In the genomic region with DNA sequence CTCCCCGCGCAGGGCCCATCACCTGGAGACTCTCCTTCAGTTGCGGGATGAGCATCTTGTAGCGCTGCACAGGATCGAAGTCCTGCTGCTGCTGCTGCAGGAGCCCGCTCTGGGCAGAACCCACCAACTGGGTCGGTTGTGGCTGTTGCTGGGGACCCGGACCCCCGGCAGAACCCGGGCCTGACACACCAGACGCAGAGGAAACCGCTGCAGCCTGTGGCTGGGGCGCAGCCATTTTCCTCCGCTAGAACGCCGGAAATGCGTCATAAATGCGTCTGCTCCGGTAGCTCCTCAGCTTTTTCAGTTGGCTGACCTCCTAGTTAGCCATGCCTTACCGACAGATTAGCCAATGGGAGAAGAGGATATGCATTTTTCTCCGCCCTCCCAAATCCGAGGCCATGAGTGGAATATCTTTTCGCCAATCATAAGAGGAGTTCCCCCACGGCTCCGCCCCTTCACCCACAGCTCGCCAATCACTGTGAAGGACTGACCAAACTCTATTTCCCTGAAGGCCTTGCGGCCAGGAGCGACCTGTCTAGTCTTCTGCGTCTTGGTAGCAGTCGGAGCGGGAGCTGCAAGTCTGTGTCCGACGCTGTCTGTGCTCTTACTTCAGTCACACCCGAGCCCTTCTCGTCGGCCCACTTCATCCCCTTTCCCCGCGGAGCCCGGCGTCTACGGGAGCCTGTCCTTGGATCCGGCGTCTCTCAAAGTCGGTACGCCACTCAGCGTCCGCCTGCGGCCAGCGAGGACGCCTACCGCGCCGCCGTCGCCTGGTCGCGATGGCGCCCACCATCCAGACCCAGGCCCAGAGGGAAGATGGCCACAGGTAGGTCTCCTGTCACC, we compare ENCODE assay signal across 8 mouse cellular contexts. TPM values are rescaled to one million over a fixed set of nuclear protein-coding genes. Genes with fewer than 3 reads are reported as not detected.
DNase-seq lines count a peak whose midpoint lies in the region; ATAC-seq and TF ChIP-seq lines count a peak whose summit lies in the region.

A gene (minus strand): TSS at position 280 of the 843 bp plus-strand sequence.
A gene (plus strand): TSS at position 523 of the 843 bp plus-strand sequence.

- H3K9ac ChIP-seq in heart, embryonic 12.5 days: peak within 1 kb of the TSS; percentile 93
- H3K9ac ChIP-seq in kidney, postnatal 0 days (ENCODE audit: low read depth, low read length): peak within 1 kb of the TSS; percentile 90
- peak within 1 kb of the TSS; percentile 87 for H3K9ac ChIP-seq in liver, embryonic 11.5 days (ENCODE audit: low read depth, low read length)
- H3K9ac ChIP-seq in stomach, embryonic 14.5 days (replicated peaks; ENCODE audit: low read depth, low read length): peak within 1 kb of the TSS; percentile 85

- peaks cover 61% of the 10 kb centered on the region for H3K36me3 ChIP-seq in heart, embryonic 12.5 days
- peaks cover 32% of the 10 kb centered on the region; the same call in 1 of the 2 replicates for H3K36me3 ChIP-seq in kidney, postnatal 0 days (ENCODE audit: insufficient read depth, low read length)
- H3K36me3 ChIP-seq in liver, embryonic 11.5 days (ENCODE audit: control insufficient read depth, insufficient read depth, low read length): peaks cover 38% of the 10 kb centered on the region
- peaks cover 46% of the 10 kb centered on the region for H3K36me3 ChIP-seq in stomach, embryonic 14.5 days (ENCODE audit: control insufficient read depth, insufficient read depth, low read length)

- under 1% methylated on average over 58 of the region's 58 CpGs for WGBS in heart, embryonic 12.5 days
- under 1% methylated on average over 58 of the region's 58 CpGs for WGBS in kidney, postnatal 0 days
- WGBS in liver, embryonic 11.5 days: under 1% methylated on average over 58 of the region's 58 CpGs
- under 1% methylated on average over 58 of the region's 58 CpGs for WGBS in stomach, embryonic 14.5 days

- H3K27me3 ChIP-seq in heart, embryonic 12.5 days (replicated peaks): no peaks in the 10 kb centered on the region
- no peaks in the 10 kb centered on the region for H3K27me3 ChIP-seq in kidney, postnatal 0 days (ENCODE audit: insufficient read depth, low read length)
- H3K27me3 ChIP-seq in liver, embryonic 11.5 days (replicated peaks; ENCODE audit: control insufficient read depth, insufficient read depth, low read length): no peaks in the 10 kb centered on the region
- H3K27me3 ChIP-seq in stomach, embryonic 14.5 days (ENCODE audit: control insufficient read depth, insufficient read depth, low read length): no peaks in the 10 kb centered on the region

- peak within 1 kb of the TSS; percentile 92 for H3K4me3 ChIP-seq in heart, embryonic 12.5 days
- H3K4me3 ChIP-seq in kidney, postnatal 0 days (replicated peaks; ENCODE audit: low read depth, low read length): peak within 1 kb of the TSS; percentile 82
- H3K4me3 ChIP-seq in liver, embryonic 11.5 days (ENCODE audit: low read depth, low read length): peak within 1 kb of the TSS; percentile 96
- peak within 1 kb of the TSS; percentile 92 for H3K4me3 ChIP-seq in stomach, embryonic 14.5 days (ENCODE audit: low read depth, low read length)

- H3K4me2 ChIP-seq in heart, embryonic 12.5 days: peak within 1 kb of the TSS; percentile 98
- H3K4me2 ChIP-seq in kidney, postnatal 0 days (ENCODE audit: low read length): peak within 1 kb of the TSS; percentile 95
- H3K4me2 ChIP-seq in liver, embryonic 11.5 days: peak within 1 kb of the TSS; percentile 94
- H3K4me2 ChIP-seq in stomach, embryonic 14.5 days (replicated peaks; ENCODE audit: low read depth, low read length): peak within 1 kb of the TSS; percentile 92

- no peaks in the 10 kb centered on the region for H3K9me3 ChIP-seq in heart, embryonic 12.5 days (replicated peaks)
- H3K9me3 ChIP-seq in kidney, postnatal 0 days (replicated peaks; ENCODE audit: low read length): no peaks in the 10 kb centered on the region
- no peaks in the 10 kb centered on the region for H3K9me3 ChIP-seq in liver, embryonic 11.5 days (ENCODE audit: control insufficient read depth, low read length)
- no peaks in the 10 kb centered on the region for H3K9me3 ChIP-seq in stomach, embryonic 14.5 days (ENCODE audit: control insufficient read depth, low read depth, low read length)

- H3K27ac ChIP-seq in heart, embryonic 12.5 days (ENCODE audit: poor library complexity, severe bottlenecking): peak within 1 kb of the TSS; percentile 68
- peak within 1 kb of the TSS; percentile 76 for H3K27ac ChIP-seq in kidney, postnatal 0 days
- peak within 1 kb of the TSS; percentile 57 for H3K27ac ChIP-seq in liver, embryonic 11.5 days (ENCODE audit: low read depth, low read length)
- H3K27ac ChIP-seq in stomach, embryonic 14.5 days (ENCODE audit: low read length): peak within 1 kb of the TSS; percentile 76; the same call in 1 of the 2 replicates

- no peak for TF ChIP-seq CTCF in kidney, postnatal 0 days (IDR thresholded peaks at IDR 0.05; ENCODE audit: low read depth)

- DNase-seq in CD4-positive helper T cell, adult 2 months (ENCODE audit: low read depth, low spot score): peak; percentile 99
- peak; percentile 99 for DNase-seq in brain, embryonic 18.5 days (ENCODE audit: low read depth, low spot score)
- DNase-seq in kidney, postnatal 0 days (ENCODE audit: low spot score): peak; percentile 100
- DNase-seq in liver, embryonic 11.5 days (ENCODE audit: low spot score): peak; percentile 90
- DNase-seq in naive thymus-derived CD4-positive, alpha-beta T cell, adult 2 months (ENCODE audit: low read depth): peak; percentile 97

- peak; percentile 99 for ATAC-seq in erythroid progenitor cell, adult 5-6 weeks (replicated peaks; ENCODE audit: low FRiP score, poor library complexity, severe bottlenecking)
- ATAC-seq in heart, embryonic 12.5 days (ENCODE audit: insufficient number of reproducible peaks, low FRiP score): peak; percentile 97
- peak; percentile 97 for ATAC-seq in kidney, postnatal 0 days (replicated peaks; ENCODE audit: low FRiP score, low read depth)
- ATAC-seq in liver, embryonic 11.5 days (replicated peaks; ENCODE audit: low FRiP score): peak; percentile 97
- ATAC-seq in stomach, embryonic 14.5 days (ENCODE audit: insufficient number of reproducible peaks, insufficient read depth, low FRiP score, low read depth): peak; percentile 99

- peaks cover 20% of the 10 kb centered on the region for H3K4me1 ChIP-seq in heart, embryonic 12.5 days (replicated peaks)
- 0 out of 2 replicates have a peak, but pooled peaks cover 6% of the 10 kb centered on the region for H3K4me1 ChIP-seq in kidney, postnatal 0 days (replicated peaks; ENCODE audit: insufficient read depth, low read length)
- H3K4me1 ChIP-seq in liver, embryonic 11.5 days (replicated peaks; ENCODE audit: control insufficient read depth, insufficient read depth, low read length): peaks cover 9% of the 10 kb centered on the region
- H3K4me1 ChIP-seq in stomach, embryonic 14.5 days (ENCODE audit: control insufficient read depth, insufficient read depth, low read length): peaks cover 12% of the 10 kb centered on the region

RNA-seq across cellular contexts. Expression of the first gene that starts in this region (rescaled TPM):
- 0.84 and 13.0 TPM in 2 replicates for total RNA-seq in erythroid progenitor cell, adult 5-6 weeks (2015; ENCODE audit: low replicate concordance)
- 2.6 and 4.4 TPM in 2 replicates for total RNA-seq in erythroid progenitor cell, adult 5-6 weeks (2017; ENCODE audit: low replicate concordance)
- 45.4 and 46.5 TPM in 2 replicates for polyA plus RNA-seq in heart, embryonic 12.5 days (2016; fragmentation: Nextera tagmentation; extraction: Ambion mirVana)
- 44.6 and 47.8 TPM in 2 replicates for polyA plus RNA-seq in kidney, postnatal 0 days (2015; fragmentation: Nextera tagmentation; extraction: Ambion mirVana)
- 44.7 and 45.7 TPM in 2 replicates for polyA plus RNA-seq in liver, embryonic 11.5 days (2014; fragmentation: Nextera tagmentation; extraction: Ambion mirVana)
- polyA plus RNA-seq in stomach, embryonic 14.5 days (2014; fragmentation: Nextera tagmentation; extraction: Ambion mirVana): 47.1 and 51.1 TPM in 2 replicates

RNA-seq across cellular contexts. Expression of the second gene that starts in this region (rescaled TPM):
- 21.4 and 56.6 TPM in 2 replicates for total RNA-seq in erythroid progenitor cell, adult 5-6 weeks (2015; ENCODE audit: low replicate concordance)
- 32.5 and 42.5 TPM in 2 replicates for total RNA-seq in erythroid progenitor cell, adult 5-6 weeks (2017; ENCODE audit: low replicate concordance)
- polyA plus RNA-seq in heart, embryonic 12.5 days (2016; fragmentation: Nextera tagmentation; extraction: Ambion mirVana): 68.5 and 70.4 TPM in 2 replicates
- polyA plus RNA-seq in kidney, postnatal 0 days (2015; fragmentation: Nextera tagmentation; extraction: Ambion mirVana): 60.2 and 70.3 TPM in 2 replicates
- polyA plus RNA-seq in liver, embryonic 11.5 days (2014; fragmentation: Nextera tagmentation; extraction: Ambion mirVana): 56.1 and 58.6 TPM in 2 replicates
- polyA plus RNA-seq in stomach, embryonic 14.5 days (2014; fragmentation: Nextera tagmentation; extraction: Ambion mirVana): 67.3 and 73.2 TPM in 2 replicates

Comparison
In these comparisons a context has a peak if more than half of its experiments do, and no peak if none do; other contexts are left out.
1. Peak in every context shown above with its lines: DNase-seq, ATAC-seq, H3K4me3 ChIP-seq and H3K27ac ChIP-seq.